Mouse (Mus musculus) kidney, adult 2 months (tissue): ENCODE measurements around the gene Sytl1.

Source experiments
- CTCF ChIP-seq: fragments of 200-500 bp; conservative IDR thresholded peaks from 2 replicates; pipeline ENCODE4 v1.5.1; 2011; ENCODE audit warnings: low read depth, mild to moderate bottlenecking, control low read depth, low read length, moderate library complexity, mixed read lengths; ENCODE audit not compliant: insufficient read depth, insufficient read length
- POLR2A ChIP-seq: fragments of 200-500 bp; IDR thresholded peaks from one replicate; pipeline ENCODE4 v1.6.1; 2011; ENCODE audit warnings: low read depth, low read length, control low read depth

- TF ChIP-seq CTCF (no peak), POLR2A (no peak)
These were observed 41.2 kb downstream of the Sytl1 start for GRCm38 (mm10) chr4:133221701-133222100.
